Mouse (Mus musculus) lung, postnatal 25 days (tissue): ENCODE data around the gene Ergic2.

Experiments
- DNase-seq: peaks from one replicate; pipeline ENCODE4 v3.0.0; 2022; ENCODE audit warnings: low spot score

The Ergic2 gene

GRCm38 (mm10) chr6:148211897-148212680, at the start of gene Ergic2:
Ergic2 (minus strand) TSS chr6:148212374.
- peak; percentile 99 for DNase-seq

- DNase-seq = no peak
These were observed 48.5 kb upstream of the Ergic2 start for GRCm38 (mm10) chr6:148260729-148261101.

DNA sequence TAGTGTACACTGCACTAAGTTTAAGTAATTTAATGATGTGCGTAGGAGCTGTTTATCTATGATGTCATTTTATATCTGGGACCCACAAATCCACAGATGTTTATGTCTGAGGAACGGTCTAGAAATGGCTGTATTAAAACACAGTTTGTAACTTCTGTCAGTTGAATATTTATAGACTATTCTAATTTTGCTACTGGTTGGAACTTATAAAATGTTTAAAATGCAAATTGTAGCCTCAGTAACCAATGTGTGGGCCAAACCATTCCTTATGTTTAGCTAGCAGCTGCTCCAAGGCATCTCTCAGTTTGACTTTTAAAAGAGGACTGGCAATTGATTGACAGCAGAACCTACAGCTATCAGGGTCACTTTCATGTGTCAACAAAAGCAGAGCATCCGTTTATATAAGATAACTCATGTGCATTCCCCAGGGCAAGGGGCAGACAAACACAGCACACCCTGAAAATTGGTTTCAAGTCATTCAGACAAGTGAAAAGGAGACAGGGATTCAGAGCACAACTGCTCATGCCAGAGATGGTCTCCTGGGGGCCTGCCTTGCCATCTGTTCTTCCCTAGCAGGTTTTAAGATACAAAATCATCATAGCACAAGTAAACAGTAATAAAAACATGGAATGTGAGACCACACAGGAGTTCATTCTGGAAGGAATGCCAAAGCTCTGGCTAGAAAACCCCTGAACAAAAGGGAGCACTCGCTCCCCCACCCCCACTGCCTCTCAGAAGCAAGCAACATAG, 48.0 kb upstream of the Ergic2 start:
- no peak for DNase-seq

GRCm38 (mm10) chr6:148259074-148259473, 46.9 kb upstream of the Ergic2 start:
- DNase-seq = no peak

DNA sequence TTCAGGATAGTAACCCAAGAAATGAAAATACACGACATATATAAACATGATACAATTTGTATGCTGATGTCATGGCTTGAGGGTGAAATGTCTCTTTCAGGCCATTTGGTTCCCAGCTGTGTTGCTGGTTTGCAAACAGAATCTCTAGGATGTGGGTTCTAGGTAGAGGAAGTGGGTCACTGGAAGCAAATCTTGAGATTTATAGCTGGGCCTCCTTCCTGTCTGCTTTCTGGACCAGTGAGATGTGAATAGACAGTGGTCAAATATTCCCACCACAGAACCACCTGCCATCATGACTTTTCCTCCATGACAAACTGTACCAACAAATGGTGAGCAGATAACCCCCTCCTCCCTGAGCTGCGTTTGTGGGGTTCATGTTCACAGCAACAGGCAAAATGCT, 45.6 kb upstream of the Ergic2 start:
- no peak for DNase-seq

- no peak for DNase-seq
These were observed 43.9 kb upstream of the Ergic2 start for GRCm38 (mm10) chr6:148256109-148256508.

- DNase-seq = no peak
These were observed 43.4 kb upstream of the Ergic2 start for GRCm38 (mm10) chr6:148255395-148256053.

DNA sequence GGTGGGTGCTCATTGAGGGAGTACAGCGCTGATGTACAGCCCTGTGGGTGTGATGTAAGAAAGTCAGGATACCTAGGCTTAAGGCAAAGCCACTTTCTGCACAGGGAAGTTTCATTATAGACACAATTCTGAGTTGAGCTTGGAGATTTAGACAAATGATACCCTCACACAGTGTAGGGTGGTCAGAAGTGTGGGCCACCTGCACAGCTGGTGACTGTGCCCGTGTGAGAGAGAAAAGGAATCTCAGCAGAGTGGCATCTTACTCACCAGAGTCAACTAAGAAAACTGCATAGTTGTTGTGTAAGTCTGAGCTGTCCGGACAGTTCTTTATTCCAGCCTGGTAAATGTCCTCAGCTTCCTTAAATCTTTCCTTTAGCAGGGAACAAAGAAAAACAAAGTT, 37.0 kb upstream of the Ergic2 start:
- no peak for DNase-seq

GRCm38 (mm10) chr6:148248625-148249024, 36.5 kb upstream of the Ergic2 start:
- DNase-seq = peak; percentile 37

DNA sequence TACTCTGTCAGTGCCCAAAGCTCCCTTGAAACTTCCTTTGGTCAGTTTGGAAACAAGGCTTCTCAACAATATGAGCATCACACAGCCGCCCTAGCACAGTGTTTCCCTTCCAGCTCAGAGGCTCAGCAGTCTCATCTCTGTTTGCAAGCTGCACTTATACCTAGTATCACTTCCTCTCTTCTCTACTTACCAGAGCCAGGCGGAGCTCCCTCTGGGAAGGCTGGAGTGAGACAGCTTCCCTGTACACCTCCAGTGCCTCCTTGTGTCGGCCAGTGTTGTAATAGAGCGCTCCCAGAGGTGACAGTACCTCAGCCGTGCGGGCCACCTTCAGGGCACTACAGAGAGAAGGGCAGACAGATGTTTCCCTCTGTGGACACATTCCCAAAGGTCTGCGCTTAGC, 34.4 kb upstream of the Ergic2 start:
- no peak for DNase-seq

DNA sequence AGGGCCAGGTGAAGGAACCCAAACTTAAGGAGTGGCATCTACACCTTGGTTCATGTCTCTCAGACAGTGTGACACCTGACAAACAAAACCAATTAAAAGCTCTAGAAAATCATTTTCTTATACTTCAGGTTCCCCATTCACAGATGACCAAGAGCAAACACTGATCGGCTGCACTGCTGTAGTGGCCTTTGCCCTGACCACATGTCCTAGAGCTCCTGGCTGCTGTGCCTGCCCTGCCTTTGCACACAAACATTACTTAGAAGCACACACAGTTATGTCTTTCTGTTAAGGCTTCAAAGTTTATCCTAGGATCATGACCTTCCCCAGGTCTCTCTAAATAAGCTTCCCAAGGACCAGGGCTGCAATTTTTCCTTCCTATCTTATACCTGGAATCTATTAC, 32.7 kb upstream of the Ergic2 start:
- DNase-seq = no peak

DNA sequence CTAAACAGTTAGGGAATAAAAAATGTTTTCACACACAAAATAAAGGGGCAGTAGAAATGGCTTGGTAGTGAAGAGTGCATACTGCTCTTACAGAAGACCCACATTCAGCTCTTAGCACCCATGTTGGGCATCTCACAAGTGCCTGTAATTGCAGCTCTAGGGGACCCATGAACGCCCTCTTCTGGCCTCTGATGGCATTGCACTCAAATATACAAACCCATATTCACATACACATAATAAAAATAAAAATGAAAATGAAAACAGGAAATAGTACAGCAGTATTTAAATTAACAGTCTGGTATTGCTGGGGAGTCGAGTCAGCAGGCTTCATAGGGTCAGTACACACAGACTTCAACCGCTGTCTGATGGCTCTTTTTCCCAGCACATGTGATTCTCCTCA, 30.1 kb upstream of the Ergic2 start:
- DNase-seq = no peak

- DNase-seq = no peak
These were observed 29.5 kb upstream of the Ergic2 start for GRCm38 (mm10) chr6:148241685-148242084.

DNA sequence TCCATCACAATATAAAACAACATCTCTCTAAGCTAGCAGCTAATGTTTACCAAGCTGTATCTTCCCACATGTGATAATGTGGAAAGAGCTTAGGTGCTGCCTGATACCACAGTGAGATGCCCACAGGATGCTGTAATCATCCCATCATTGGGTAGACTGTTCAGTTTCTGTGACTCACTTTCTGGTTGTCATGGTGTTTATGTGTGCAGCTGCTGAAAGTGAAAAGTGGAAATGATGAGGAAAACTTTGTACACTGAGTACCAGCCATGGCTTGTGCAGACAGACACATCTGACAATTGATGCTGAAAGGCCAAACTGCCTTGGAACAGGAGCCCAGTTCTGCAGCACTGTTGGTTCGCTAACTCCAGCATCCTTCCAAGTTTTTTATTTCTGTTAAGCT, 27.1 kb upstream of the Ergic2 start:
- no peak for DNase-seq

DNA sequence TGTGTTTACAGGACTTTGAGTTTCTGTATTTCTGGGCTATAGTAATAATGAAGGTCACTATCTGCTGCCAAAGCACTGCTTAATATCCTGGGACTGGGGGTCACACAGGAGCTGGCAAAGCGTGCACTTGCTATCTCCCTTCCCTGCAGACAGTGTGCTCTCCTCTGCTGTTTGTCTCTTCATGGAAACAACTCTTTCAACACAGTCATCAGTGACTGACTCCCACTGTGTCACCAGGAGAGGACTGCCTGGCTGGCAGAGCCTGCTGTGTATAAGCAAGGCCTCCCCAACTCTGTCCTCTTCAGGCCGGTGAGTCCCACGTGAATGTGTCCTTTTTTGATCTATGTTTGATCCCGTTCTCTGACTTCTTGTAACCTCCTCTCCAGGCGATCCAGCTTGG, 25.3 kb upstream of the Ergic2 start:
- no peak for DNase-seq

- no peak for DNase-seq
These were observed 22.1 kb upstream of the Ergic2 start for GRCm38 (mm10) chr6:148234105-148234828.

DNA sequence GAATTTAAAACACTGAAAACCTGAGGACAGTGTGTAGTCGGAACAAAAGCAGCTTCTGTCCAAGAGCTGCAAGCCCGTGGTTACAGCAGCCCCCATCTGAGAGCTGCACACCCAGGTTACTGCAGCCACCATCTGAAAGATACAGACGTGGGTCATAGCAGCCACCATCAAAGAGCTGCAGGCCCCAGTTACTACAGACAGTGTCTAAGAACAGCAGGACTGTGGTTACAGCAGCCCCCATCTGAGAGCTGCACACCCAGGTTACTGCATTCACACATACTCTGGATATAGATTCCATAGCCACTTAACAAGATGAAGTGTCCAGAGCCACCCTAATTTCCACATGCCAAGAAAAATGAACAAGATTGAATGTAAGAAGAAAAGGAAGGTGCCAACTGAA, 15.4 kb upstream of the Ergic2 start:
- DNase-seq = no peak

DNA sequence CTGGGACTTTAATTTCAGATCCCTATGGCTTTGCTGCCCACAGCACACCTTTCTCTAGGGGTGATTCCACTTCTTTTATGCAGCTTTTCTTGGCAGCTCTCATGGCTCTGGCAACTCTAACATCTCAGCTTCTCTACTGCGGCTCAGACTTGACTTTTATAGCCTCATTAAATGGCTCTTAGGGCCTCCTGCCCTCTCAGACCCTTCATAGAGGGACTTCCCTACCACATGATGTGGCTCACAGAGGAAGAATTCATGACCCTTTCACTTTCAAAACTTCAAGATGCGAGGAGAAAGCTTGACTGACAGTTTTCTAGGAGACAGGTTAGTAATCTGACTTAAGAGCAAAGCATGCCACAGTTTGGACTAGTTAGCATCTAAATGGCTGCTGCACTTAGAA, 10.5 kb upstream of the Ergic2 start:
- DNase-seq = no peak

DNA sequence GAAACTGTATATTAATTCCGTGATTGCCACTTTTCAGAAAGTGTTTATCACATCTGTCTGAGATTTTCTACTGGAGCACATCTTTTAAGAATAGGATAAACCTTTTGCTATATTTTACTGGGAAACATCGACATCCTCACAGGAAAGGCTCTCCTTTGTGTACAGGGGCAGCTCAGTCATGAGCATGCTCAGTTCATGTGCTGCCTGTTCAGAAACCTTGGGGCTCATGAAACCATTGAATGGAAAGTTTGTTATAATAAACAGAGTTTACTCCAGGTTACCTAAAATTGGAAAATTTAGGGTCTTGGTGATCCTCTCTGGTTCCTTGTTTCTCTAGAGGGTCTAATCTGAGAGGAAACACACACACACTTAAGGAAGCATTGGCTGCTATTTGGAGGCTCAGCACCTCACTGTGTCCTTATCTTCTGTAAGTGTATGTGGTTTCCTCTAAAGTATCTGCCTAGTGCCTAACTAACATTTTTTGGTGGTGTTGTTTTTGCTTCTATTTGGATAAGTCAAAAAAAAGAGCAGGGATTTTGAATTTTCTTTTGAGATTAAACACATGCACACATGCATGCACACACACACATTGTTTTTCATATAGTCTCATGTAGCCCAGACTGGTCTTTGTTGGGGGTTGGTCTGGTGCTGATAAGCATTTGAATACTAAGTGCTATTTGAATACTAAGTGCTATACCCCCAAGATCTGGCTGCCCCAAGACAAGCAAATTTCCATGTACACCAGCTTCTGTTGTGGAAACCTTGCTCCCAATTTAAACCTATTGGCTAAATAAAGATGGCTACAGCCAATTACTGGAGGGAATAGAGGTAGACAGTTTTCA, 6.3 kb upstream of the Ergic2 start:
- no peak for DNase-seq

DNA sequence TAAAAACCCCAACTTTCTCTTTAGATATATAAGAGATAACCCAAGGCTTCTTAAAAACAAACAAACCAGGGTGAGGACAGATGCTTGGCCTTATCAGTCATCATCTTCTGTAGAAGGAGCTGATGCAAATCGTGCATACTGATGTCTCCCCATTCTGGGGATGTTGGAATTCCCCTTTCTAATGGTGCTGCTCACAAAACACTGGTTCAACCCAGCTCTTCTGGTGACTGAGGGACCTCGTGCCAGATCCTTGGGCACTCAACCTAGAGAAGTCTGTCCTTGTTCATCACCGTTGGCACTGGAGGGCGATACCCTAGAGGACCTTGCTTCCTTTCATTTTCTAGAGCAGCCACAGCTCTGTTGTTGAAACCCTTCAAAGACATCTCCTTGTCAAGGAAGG, 4.6 kb upstream of the Ergic2 start:
- no peak for DNase-seq

DNA sequence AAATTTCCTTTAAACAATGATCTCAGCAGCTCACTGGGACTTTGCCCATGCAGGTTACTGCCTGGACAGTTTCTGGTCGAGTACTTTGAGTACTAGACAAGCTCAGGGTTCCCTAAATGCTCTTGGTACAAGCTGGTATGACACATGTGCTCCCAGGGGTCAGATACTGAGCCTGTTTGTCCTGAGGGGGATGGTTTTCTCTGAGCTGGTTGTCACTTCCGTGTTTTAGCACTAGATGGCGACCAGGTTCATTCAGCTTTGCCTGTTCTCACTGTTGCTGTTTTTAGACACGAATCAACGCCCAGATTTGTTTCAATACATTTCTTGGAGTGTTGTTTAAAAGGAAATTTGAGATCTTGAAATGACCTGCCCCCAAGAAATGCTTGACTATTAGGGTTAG, 2.6 kb upstream of the Ergic2 start:
- DNase-seq = peak; percentile 41
